Mouse (Mus musculus) adrenal gland, adult (tissue): Measurements from ENCODE around the gene Mttp.
A peak's percentile ranks its signal among the peaks of the same experiment; 100 is the strongest.

ENCODE experiments used
- DNase-seq, 2 experiments: peaks; one replicate each; pipeline ENCODE4 v3.0.0; 2022 to 2023; ENCODE audit warnings: low spot score in 1 of 2; ENCODE audit not compliant: inconsistent age in 2 of 2

The Mttp gene

DNA sequence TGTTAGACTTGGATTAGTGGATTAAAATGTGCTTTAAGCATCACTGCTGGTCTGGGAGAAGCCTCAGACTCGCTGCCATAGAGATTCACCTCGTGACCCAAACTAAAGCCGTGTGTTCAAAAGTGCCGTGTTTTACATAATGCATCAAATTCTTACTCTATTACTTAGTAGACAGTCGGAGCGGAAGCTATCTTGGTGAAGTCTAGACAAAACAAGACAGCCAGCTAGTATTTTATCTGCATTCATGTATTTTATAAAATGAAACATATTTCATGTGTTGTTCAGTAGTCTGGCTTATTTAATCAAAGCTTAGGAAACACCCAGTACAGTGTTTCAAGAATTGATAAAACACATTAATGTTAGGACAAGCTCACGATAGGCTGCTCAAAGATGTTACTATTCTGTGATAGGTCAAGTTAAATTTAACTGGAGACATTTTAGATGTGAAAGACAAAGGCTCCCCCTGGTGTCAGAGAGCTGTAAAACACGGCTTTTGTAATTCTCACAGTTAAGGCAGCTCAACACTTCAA, at the start of gene Mttp:
Gene Mttp, minus strand, starts transcription at position 327 of the 530 bp plus-strand sequence.
- peak; percentile 70 to 94 for DNase-seq

GRCm38 (mm10) chr3:138193683-138194302, 49.0 kb upstream of the Mttp start, which contains the start of gene 4930579F01Rik:
Gene 4930579F01Rik, minus strand, starts transcription at chr3:138193825.
- no peak for DNase-seq

- peak; percentile 84 for DNase-seq
These were observed 47.5 kb upstream of the Mttp start for GRCm38 (mm10) chr3:138192260-138192659.

- DNase-seq = no peak
These were observed 41.5 kb upstream of the Mttp start for GRCm38 (mm10) chr3:138185995-138186930.

DNA sequence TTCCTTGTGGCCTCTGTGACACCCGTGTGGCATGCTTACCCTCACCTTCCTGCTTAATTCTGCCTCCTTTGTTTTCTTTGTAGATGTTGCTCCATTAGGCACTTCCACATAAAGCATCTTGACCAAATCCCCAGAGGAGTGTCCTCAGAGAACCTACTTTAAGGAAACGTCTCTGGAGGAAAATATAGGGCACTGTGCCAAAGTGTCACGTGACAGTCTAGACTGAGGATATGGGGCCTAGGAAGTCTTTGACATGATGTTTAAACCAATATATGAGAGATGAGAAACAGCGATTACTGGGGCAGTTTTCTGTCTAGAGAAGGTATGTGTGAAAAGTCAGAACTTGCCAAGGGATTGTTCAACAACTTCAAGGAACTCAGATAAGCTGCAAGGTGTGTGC, 40.5 kb upstream of the Mttp start:
- no peak for DNase-seq

DNA sequence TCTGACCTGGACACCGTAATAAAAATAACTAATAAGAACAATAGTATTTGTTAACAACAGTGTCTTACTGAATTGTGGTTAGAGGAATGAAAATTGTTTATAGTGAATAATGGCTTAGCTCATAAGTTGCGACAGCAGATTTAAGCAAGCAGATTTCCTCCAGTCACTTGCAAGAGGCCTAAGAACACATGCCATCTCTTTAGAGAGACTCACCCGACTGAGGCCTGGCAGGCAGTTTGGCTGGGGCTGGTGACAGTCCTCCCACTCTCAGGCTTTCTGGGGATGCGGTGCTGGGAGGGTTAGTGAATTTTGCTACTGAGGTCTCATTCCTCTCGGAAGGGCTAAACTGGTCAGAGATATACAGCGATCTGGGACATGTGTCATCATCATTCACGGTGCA, 38.6 kb upstream of the Mttp start:
- no peak for DNase-seq

GRCm38 (mm10) chr3:138182019-138182418, 37.3 kb upstream of the Mttp start:
- no peak for DNase-seq

- no peak for DNase-seq
These were observed 30.8 kb upstream of the Mttp start for GRCm38 (mm10) chr3:138175551-138175950.

- DNase-seq = no peak
These were observed 28.5 kb upstream of the Mttp start for GRCm38 (mm10) chr3:138173291-138173690.

DNA sequence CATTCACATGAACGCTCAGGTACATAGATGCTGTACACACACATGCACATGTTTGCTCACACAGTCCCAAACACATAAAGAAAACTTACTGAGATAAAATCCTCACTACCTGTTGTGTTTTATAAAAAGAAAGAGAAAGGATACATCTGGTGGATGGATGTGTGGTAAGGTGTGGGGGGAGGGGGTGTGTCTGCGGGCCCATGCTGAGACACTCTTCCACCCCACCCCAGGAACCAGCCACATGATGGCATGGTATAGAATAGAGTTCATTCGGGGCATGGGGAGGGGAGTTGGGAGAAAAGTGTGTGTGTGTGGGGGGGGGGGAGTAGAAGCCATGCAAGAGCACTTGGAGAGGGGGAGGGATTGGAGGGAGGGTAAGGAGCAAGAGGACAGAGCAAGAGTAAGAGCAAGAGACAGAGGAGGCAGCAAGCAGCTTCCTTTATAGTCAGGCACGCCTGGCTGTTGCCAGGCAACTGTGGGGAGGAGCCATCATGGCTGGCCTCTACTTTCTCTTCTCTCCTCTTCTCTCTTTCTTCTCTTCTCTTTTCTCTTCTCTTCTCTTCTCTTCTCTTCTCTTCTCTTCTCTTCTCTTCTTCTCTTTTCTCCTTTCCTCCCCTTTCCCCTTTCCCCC, 17.9 kb upstream of the Mttp start:
- DNase-seq = no peak

GRCm38 (mm10) chr3:138161623-138162022, 16.9 kb upstream of the Mttp start:
- DNase-seq = no peak

- no peak for DNase-seq
These were observed 11.9 kb upstream of the Mttp start for GRCm38 (mm10) chr3:138156651-138157050.

DNA sequence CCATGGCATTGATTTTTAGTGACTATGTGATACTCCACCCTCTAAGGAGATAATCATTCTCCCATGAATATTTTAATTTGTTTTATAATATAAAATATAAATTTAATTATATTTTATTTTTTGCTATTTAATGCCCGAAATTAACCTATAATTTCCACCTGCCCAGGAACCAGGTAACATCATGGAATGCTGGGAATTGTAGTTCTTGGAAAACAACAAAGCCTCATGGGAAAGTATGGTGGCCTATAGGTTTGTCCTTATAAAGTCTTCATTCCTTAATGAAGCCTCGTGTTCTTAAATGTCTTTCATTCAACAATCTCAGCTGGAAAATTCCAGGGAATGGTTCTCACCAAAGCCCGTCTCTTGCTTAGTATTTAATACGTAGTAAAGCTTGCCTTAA, 10.3 kb upstream of the Mttp start:
- DNase-seq = no peak

- no peak for DNase-seq
These were observed 4.0 kb upstream of the Mttp start for GRCm38 (mm10) chr3:138148811-138149210.

GRCm38 (mm10) chr3:138144060-138144641, 617 bp downstream of the Mttp start:
- no peak for DNase-seq

GRCm38 (mm10) chr3:138143315-138144059, 1.3 kb downstream of the Mttp start, which contains the start of gene Trmt10a:
Gene Trmt10a, plus strand, starts transcription at chr3:138143448.
- peak; percentile 98 to 99 for DNase-seq

DNA sequence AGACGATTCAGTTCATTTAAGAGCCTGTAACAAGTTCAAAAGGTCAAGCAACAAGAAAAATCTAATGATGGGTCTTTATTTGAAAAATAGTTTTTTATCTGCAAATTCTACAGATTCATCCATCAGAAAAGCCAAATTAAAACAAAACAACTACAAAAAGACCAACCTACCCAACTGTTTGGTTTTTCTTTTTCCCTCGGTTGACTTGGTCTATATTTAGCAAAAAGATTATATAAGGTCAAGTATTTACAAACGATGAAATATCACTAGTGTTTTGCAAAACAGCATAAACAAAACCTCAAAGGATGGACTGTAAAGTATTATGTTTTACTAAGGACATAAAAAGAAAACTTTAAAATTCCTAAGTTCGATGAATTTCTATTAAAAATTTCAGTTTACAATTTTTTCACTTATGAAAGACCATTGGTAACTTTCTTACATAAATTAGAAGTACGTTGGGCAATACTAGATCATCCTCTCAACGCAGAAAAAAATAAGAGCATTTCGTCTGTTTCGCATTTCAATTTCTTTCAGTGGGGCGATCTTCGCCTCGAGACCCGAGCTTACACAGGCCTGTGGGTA, 1.9 kb downstream of the Mttp start:
- DNase-seq = no peak

GRCm38 (mm10) chr3:138142052-138142732, 2.6 kb downstream of the Mttp start:
- DNase-seq = peak in 1 of 2 experiments; percentile 69

DNA sequence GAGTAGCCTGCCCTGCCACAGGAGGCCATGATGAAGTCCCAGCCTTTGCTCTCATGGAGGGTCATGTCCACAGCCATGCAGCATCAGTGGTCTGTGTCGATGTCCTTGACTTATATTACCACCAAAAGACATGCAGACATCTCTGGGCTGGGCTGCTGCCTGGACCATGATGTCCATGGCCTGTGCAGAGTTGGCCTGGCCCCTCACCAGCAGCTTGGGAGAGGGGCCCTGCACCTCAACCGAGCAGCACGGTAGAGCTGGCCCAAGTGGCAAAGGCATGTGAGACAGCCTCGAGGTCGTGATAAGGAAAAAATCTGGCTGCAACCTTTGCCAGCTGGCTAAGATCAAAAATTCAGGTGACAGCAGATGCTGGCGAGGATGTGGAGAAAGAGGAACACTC, 5.1 kb downstream of the Mttp start:
- DNase-seq = no peak
